In the genomic region with DNA sequence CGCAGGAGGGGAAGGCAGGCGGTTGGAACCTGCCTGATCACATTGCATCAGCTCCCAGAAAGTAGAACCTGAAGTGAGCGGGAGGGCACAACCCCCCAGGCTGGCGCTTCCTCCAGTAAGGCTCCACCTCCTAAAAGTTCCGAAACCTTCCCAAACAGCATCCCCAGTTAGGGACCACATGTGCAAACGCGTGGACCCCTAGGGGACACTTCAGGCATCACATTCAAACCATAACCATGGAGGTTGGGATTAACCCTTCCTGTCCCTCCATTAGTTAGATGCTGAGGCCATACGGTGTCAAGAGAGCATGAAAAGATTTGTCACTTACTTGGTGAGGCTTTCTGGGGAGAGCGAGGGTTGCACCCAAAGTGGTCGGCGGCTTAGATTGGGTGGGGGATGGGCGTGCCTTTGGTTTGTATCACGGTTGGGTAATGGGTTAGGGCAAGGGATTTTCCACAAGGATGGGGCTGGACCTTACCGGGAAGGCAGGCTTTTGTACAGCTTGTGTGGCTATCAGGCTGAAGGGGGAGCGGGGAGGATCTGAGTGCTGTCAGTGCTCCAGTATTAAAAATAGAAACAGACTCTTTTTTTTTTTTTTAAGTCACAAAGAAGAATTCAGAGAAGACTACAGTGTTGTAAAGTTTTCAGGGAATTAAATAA, we compare ENCODE assay signal across 18 mouse cellular contexts. TPM values are rescaled to one million over a fixed set of nuclear protein-coding genes. Genes with fewer than 3 reads are reported as not detected.
A peak's percentile ranks its signal among the peaks of the same experiment; 100 is the strongest.
DNase-seq lines count a peak whose midpoint lies in the region; ATAC-seq and TF ChIP-seq lines count a peak whose summit lies in the region.
"Had no signal": no experiment of that assay in that cellular context is flagged by ENCODE, and none has a peak within 500 bp of the region (broad histone marks: within the 10 kb centered on the region; RNA-seq: fewer than 3 reads in every experiment).

No protein-coding gene starts in this region.

- intact Hi-C loops in left cerebral cortex, adult 2 months (cut with DNase I) = no loop called here

- 0 out of 2 replicates have a peak, but pooled peaks have one; percentile 6 for TF ChIP-seq CTCF in layer of hippocampus, adult 2 months (conservative IDR thresholded peaks at IDR 0.05)
- peak; percentile 8 for TF ChIP-seq CTCF in ES-Bruce4 (IDR thresholded peaks at IDR 0.05; ENCODE audit: low read depth, low read length)
- no peak; the same call in 1 of the 2 replicates for TF ChIP-seq CTCF in left cerebral cortex, adult 2 months (IDR thresholded peaks at IDR 0.05)

- H3K36me3 ChIP-seq in heart, embryonic 12.5 days = peaks cover 4% of the 10 kb centered on the region
- peaks cover 2% of the 10 kb centered on the region; the same call in 1 of the 2 replicates for H3K36me3 ChIP-seq in ES-Bruce4 (ENCODE audit: control insufficient read depth, insufficient read depth, low read length, poor library complexity, severe bottlenecking)
- peaks cover 6% of the 10 kb centered on the region for H3K36me3 ChIP-seq in heart, embryonic 16.5 days (ENCODE audit: control insufficient read depth, insufficient read depth)
- H3K36me3 ChIP-seq: midbrain, embryonic 15.5 days had no signal

- WGBS in heart, embryonic 12.5 days = 59% methylated on average over 15 of the region's 15 CpGs
- 61% methylated on average over 15 of the region's 15 CpGs for WGBS in heart, embryonic 16.5 days

- H3K4me2 ChIP-seq in heart, embryonic 12.5 days = peak overlapping the region; percentile 25; the same call in 1 of the 2 replicates
- peak overlapping the region; percentile 31; the same call in 1 of the 2 replicates for H3K4me2 ChIP-seq in heart, embryonic 16.5 days (ENCODE audit: low read depth, low read length)
- H3K4me2 ChIP-seq: limb, embryonic 12.5 days; midbrain, embryonic 15.5 days had no signal

- peaks cover 22% of the 10 kb centered on the region for H3K9me3 ChIP-seq in heart, embryonic 12.5 days (replicated peaks)
- H3K9me3 ChIP-seq in ES-Bruce4 (replicated peaks; ENCODE audit: control insufficient read depth, insufficient read depth, low read length, poor library complexity, severe bottlenecking) = peaks cover 10% of the 10 kb centered on the region
- H3K9me3 ChIP-seq in heart, embryonic 16.5 days (replicated peaks; ENCODE audit: control insufficient read depth, low read length) = peaks cover 10% of the 10 kb centered on the region
- H3K9me3 ChIP-seq: midbrain, embryonic 15.5 days had no signal

- no peak overlapping the region for H3K4me3 ChIP-seq in heart, embryonic 12.5 days
- no peak overlapping the region for H3K4me3 ChIP-seq in layer of hippocampus, adult 2 months
- H3K4me3 ChIP-seq in ES-Bruce4 (ENCODE audit: low read depth, low read length) = no peak overlapping the region; the same call in 1 of the 2 replicates
- H3K4me3 ChIP-seq in heart, embryonic 16.5 days (ENCODE audit: low read length) = no peak overlapping the region
- H3K4me3 ChIP-seq in left cerebral cortex, adult 2 months = no peak overlapping the region
- H3K4me3 ChIP-seq: limb, embryonic 12.5 days; midbrain, embryonic 15.5 days had no signal

- no peak for TF ChIP-seq POLR2A in ES-Bruce4 (IDR thresholded peaks at IDR 0.05; ENCODE audit: insufficient read depth, low read length)

- DNase-seq in heart, adult 8-10 months (ENCODE audit: low spot score) = no peak
- DNase-seq in layer of hippocampus, adult 2 months (ENCODE audit: low spot score in 2 of 2) = no peak
- no peak for DNase-seq in layer of hippocampus, postnatal 25 days (ENCODE audit: extremely low spot score in 1 of 2, low spot score in 1 of 2)
- DNase-seq in left cerebral cortex, adult 2 months (ENCODE audit: extremely low spot score in 1 of 2, low spot score in 2 of 2) = no peak
- DNase-seq: cerebellum, adult 9-11 months; forebrain, postnatal 0 days; gastrocnemius, postnatal 10 days; kidney, adult 9 months; retina, postnatal 1 day; right cerebral cortex, postnatal 4 days; thymus, postnatal 4 days had no signal

- no peak for ATAC-seq in heart, embryonic 12.5 days (ENCODE audit: insufficient number of reproducible peaks, low FRiP score)
- no peak for ATAC-seq in heart, embryonic 16.5 days (replicated peaks; ENCODE audit: extremely low read depth, insufficient read depth, low FRiP score)
- ATAC-seq: forebrain, postnatal 0 days; hindbrain, postnatal 0 days; midbrain, embryonic 15.5 days had no signal

- H3K9ac ChIP-seq in heart, embryonic 12.5 days = no peak overlapping the region
- no peak overlapping the region for H3K9ac ChIP-seq in ES-Bruce4 (ENCODE audit: low read depth, poor library complexity, severe bottlenecking)
- H3K9ac ChIP-seq in heart, embryonic 16.5 days (ENCODE audit: low read length) = no peak overlapping the region
- H3K9ac ChIP-seq: forebrain, postnatal 0 days; limb, embryonic 12.5 days; liver, embryonic 14.5 days; midbrain, embryonic 15.5 days had no signal

- no peak for TF ChIP-seq EP300 in ES-Bruce4 (IDR thresholded peaks at IDR 0.05; ENCODE audit: insufficient read depth, low read depth, low read length)

- H3K27me3 ChIP-seq in heart, embryonic 12.5 days (replicated peaks) = no peaks in the 10 kb centered on the region
- no peaks in the 10 kb centered on the region for H3K27me3 ChIP-seq in ES-Bruce4 (ENCODE audit: control insufficient read depth, insufficient read depth, low read length, poor library complexity, severe bottlenecking)
- H3K27me3 ChIP-seq in heart, embryonic 16.5 days (ENCODE audit: control insufficient read depth, insufficient read depth, low read length) = no peaks in the 10 kb centered on the region
- H3K27me3 ChIP-seq: limb, embryonic 12.5 days; midbrain, embryonic 15.5 days had no signal

- no peak overlapping the region for H3K27ac ChIP-seq in heart, embryonic 12.5 days (ENCODE audit: poor library complexity, severe bottlenecking)
- no peak overlapping the region for H3K27ac ChIP-seq in layer of hippocampus, adult 2 months
- H3K27ac ChIP-seq in ES-Bruce4 (ENCODE audit: insufficient read depth, low read length) = no peak overlapping the region
- H3K27ac ChIP-seq in heart, embryonic 16.5 days (ENCODE audit: low read length) = peak overlapping the region; percentile 29; the same call in 1 of the 2 replicates
- H3K27ac ChIP-seq in left cerebral cortex, adult 2 months = no peak overlapping the region
- H3K27ac ChIP-seq: hindbrain, postnatal 0 days; limb, embryonic 12.5 days; liver, embryonic 14.5 days; midbrain, embryonic 15.5 days had no signal

- peaks cover 8% of the 10 kb centered on the region; the same call in 1 of the 2 replicates for H3K4me1 ChIP-seq in heart, embryonic 12.5 days (replicated peaks)
- H3K4me1 ChIP-seq in ES-Bruce4 (ENCODE audit: control insufficient read depth, insufficient read depth, low read length) = peaks cover 1% of the 10 kb centered on the region
- peaks cover 6% of the 10 kb centered on the region for H3K4me1 ChIP-seq in heart, embryonic 16.5 days (ENCODE audit: control insufficient read depth, insufficient read depth, low read length)
- H3K4me1 ChIP-seq: midbrain, embryonic 15.5 days had no signal

RNA-seq across cellular contexts. Expression of a gene that starts 16.5 kb away (rescaled TPM):
- 14.7 and 15.7 TPM in 2 replicates for polyA plus RNA-seq in heart, embryonic 12.5 days (2016; fragmentation: Nextera tagmentation; extraction: Ambion mirVana)
- total RNA-seq in heart, adult 8-10 months (2022) = 1 to 10 TPM; 3.2 to 9.0 (median 5.4) TPM
- total RNA-seq in layer of hippocampus, adult 2 months (2021) = 10 to 100 TPM; 14.5 to 15.8 TPM
- 10 to 100 TPM; 15.2 to 18.9 TPM for total RNA-seq in layer of hippocampus, postnatal 25 days (2021)
- polyA plus RNA-seq in ES-Bruce4 (2011; ENCODE audit: insufficient read depth, insufficient read length, low read depth, missing spikeins) = 72.7 and 73.5 TPM in 2 replicates
- 27.4 and 36.4 TPM in 2 replicates for polyA plus RNA-seq in heart, embryonic 16.5 days (2015; fragmentation: Nextera tagmentation; extraction: Ambion mirVana)
- 10 to 100 TPM; 19.4 TPM for total RNA-seq in left cerebral cortex, adult 2 months (2021)
